Mouse (Mus musculus) bone marrow, adult 2 months (tissue): ENCODE data around the gene Gm17660. TPM values are rescaled to one million over a fixed set of nuclear protein-coding genes. Genes with fewer than 3 reads are reported as not detected.

Experiments used
- H3K27ac ChIP-seq: fragments of 200-500 bp; 2 replicates; pipeline ENCODE4 v1.5.1; 2012; ENCODE audit warnings: low read depth, mild to moderate bottlenecking, control low read depth, inconsistent platforms, low read length; ENCODE audit not compliant: control insufficient read depth, poor library complexity, insufficient read depth
- H3K4me1 ChIP-seq: fragments of 200-500 bp; 2 replicates; pipeline ENCODE4 v1.6.1; 2011; ENCODE audit warnings: low read length; ENCODE audit not compliant: control insufficient read depth, insufficient read depth
- H3K4me3 ChIP-seq: fragments of 200-500 bp; replicated peaks from 2 replicates; pipeline ENCODE3; 2011; ENCODE audit warnings: mild to moderate bottlenecking, low read depth, low read length, control low read depth; ENCODE audit not compliant: control insufficient read depth
- CTCF ChIP-seq: fragments of 200-500 bp; IDR thresholded peaks from 2 replicates; pipeline ENCODE4 v1.5.1; 2011; ENCODE audit warnings: low read length, control low read depth; ENCODE audit not compliant: control insufficient read depth, insufficient read depth
- POLR2A ChIP-seq: fragments of 200-500 bp; IDR thresholded peaks from 2 replicates; pipeline ENCODE4 v1.6.1; 2011; ENCODE audit warnings: low read depth, mild to moderate bottlenecking, control low read depth, low read length, borderline replicate concordance; ENCODE audit not compliant: control insufficient read depth
- WGBS: fragments of 180-500 bp; shearing (Covaris S2); methylation state at CpG from one replicate; pipeline ENCODE4 v1.1.7; 2018; 5-methylcytosine and 5-hydroxymethylcytosine counted together
- polyA plus RNA-seq: library from polyadenylated mRNA; stranded (reverse); fragments of >200 nt; gene quantifications from 2 replicates; pipeline ENCODE4 v1.2.4, GENCODE M21; 2011; ENCODE audit warnings: low replicate concordance; ENCODE audit not compliant: missing spikeins, insufficient read depth, insufficient read length

The Gm17660 gene
- polyA plus RNA-seq, 1 experiment, result not detected

DNA sequence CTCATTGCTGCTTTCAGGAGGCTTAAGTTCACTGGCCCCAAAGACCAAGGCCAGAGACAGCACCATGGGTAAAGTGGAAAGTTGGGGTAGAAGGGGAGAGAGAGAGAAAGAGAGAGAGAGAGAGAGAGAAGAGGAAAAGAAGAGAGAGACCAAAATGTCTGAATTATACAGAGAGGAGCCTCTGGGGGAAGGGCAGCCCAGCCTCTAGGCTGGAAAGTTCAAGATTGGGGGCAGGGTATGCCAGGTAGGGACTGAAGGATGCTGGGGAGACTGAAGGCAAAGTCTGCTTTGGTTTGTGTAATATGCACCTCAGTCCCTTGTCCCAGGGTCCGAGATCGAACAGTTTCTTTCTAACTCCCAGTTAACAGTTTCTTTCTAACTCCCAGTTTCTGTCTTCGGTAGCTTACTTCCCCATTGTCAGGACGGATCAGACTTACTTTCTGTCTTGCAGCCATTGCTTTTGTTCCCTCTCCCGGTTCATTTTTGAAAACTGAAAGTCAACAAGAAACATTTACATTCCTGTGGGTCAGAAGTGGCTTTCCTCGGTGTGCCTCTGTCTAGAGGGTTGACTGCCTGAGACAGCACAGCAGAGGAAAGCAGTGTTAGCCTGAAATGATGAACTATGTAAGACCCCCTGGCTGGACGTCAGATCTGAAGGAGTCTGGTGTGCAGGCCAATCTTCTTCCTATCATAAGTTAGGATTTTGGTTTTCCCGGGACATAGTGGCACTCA, 54.0 kb downstream of the Gm17660 start:
- Histone ChIP-seq H3K27ac (peak overlapping the region; percentile 75), H3K4me3 (peak overlapping the region; percentile 41), H3K4me1 (peaks cover 6% of the 10 kb centered on the region)
- WGBS, result 13% methylated on average over 8 of the region's 8 CpGs
- no peak for TF ChIP-seq CTCF
- TF ChIP-seq POLR2A, result no peak

DNA sequence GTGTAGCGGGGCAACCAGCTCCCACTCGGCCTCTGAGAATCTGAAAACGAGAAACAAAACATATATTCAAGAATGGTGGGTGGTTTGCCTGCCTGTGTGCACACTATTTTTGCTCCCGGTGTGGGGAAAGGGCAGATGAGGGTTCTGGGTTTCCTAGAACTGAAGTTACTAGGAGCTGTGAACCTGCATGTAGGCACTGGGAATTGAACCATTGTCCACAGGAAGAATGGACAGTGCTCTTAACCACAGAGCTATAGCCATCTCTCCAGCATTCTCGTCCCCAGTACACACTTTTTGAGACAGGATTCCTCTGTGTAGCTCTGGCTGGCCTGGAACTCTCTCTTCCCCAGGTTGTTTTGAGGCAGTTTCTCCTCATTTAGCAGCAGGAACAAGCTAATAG, 54.9 kb downstream of the Gm17660 start:
- Histone ChIP-seq H3K27ac (peak overlapping the region; percentile 22; the same call in 1 of the 2 replicates), H3K4me1 (peaks cover 9% of the 10 kb centered on the region), H3K4me3 (peak overlapping the region; percentile 8)
- 31% methylated on average over 5 of the region's 5 CpGs for WGBS
- TF ChIP-seq CTCF (no peak), POLR2A (no peak)

DNA sequence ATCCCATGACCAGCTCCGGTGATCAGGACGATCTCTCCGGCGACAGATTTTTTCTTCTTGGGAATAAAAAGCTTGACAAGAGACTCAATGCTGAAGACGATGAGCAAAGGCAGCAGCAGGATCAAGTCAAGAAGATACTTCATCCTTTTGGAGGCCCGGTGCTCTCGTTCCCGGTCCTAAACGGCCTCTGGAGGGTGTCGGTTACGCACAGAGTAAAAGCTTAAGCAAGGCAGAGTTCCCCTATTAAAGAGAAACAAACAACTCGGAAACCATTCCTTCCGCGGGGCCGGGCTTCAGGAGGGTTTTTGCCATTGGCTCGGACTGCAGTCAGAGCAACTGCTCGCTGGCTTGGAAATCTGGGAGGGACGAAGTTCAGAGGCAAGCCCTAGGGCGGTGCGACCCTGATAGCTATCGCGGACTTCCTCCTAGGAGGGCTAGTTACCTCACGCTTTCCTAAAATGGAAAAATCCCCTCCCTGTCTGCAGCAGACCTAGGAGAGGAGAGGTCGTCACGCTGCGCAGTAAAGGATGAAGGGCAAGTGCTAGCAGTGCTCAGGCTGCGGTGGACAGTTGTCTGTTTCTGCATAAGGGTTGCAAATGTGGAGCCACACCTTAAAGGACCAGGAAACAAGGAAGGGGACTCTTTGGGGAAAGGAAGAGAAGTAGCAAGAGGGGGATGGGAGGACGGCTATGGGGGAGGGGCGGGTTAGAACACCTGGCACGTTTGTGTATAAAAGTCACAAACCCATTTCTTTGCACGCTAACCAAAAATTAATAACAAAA, 55.6 kb downstream of the Gm17660 start, which contains the start of gene Hsd17b11:
Gene Hsd17b11 (minus strand): TSS at position 323 of the 782 bp plus-strand sequence.
- under 1% methylated on average over 31 of the region's 31 CpGs for WGBS
- TF ChIP-seq POLR2A, result 0 out of 2 replicates have a peak, but pooled peaks have one; percentile 12
- TF ChIP-seq CTCF, result no peak
- peak within 1 kb of the TSS; percentile 78 for H3K4me3 ChIP-seq
- peak within 1 kb of the TSS; percentile 77 for H3K27ac ChIP-seq
- peaks cover 9% of the 10 kb centered on the region for H3K4me1 ChIP-seq

Other genes with a start within 250 kb of the Gm17660 start
- 0.95 and 1.5 TPM in 2 replicates for gene Klhl8, start 166.3 kb downstream of the Gm17660 start, polyA plus RNA-seq
- not detected in 2 replicates for gene Hsd17b13, start 100.2 kb downstream of the Gm17660 start, polyA plus RNA-seq
- gene Hsd17b11, start 55.7 kb downstream of the Gm17660 start, polyA plus RNA-seq, result 13.6 and 36.5 TPM in 2 replicates
- gene Nudt9, start 31.3 kb downstream of the Gm17660 start, polyA plus RNA-seq, result 32.5 and 34.8 TPM in 2 replicates
- 3.8 and 4.8 TPM in 2 replicates for gene Sparcl1, start 36.1 kb upstream of the Gm17660 start, polyA plus RNA-seq
- not detected in 2 replicates for gene Dspp, start 93.1 kb upstream of the Gm17660 start, polyA plus RNA-seq
- gene Dmp1, start 125.0 kb upstream of the Gm17660 start, polyA plus RNA-seq, result 1.3 TPM in 1 of 2 replicates, not detected in the other
- 63.2 and 88.6 TPM in 2 replicates for gene Ibsp, start 221.6 kb upstream of the Gm17660 start, polyA plus RNA-seq
- not detected in 2 replicates for gene Mepe, start 247.7 kb upstream of the Gm17660 start, polyA plus RNA-seq